15 mouse cellular contexts compared by ENCODE assay signal in genomic region chr16:21655961-21656360, GRCm38 (mm10). TPM values are rescaled to one million over a fixed set of nuclear protein-coding genes. Genes with fewer than 3 reads are reported as not detected.
A peak's percentile ranks its signal among the peaks of the same experiment; 100 is the strongest.
DNase-seq lines count a peak whose midpoint lies in the region; ATAC-seq and TF ChIP-seq lines count a peak whose summit lies in the region.
"Had no signal": no experiment of that assay in that cellular context is flagged by ENCODE, and none has a peak within 500 bp of the region (broad histone marks: within the 10 kb centered on the region; RNA-seq: fewer than 3 reads in every experiment).

No protein-coding gene starts in this region.

- H3K4me1 ChIP-seq in forebrain, embryonic 12.5 days, result peaks cover 28% of the 10 kb centered on the region
- H3K4me1 ChIP-seq in midbrain, embryonic 11.5 days (ENCODE audit: control insufficient read depth, insufficient read depth, low read length), result peaks cover 15% of the 10 kb centered on the region
- H3K4me1 ChIP-seq: limb, embryonic 15.5 days had no signal

- TF ChIP-seq CTCF in gastrocnemius, adult 2 months (IDR thresholded peaks at IDR 0.05), result no peak
- TF ChIP-seq CTCF in left cerebral cortex, adult 2 months (IDR thresholded peaks at IDR 0.05), result no peak

- DNase-seq in gastrocnemius, adult 2 months, result no peak
- no peak for DNase-seq in gastrocnemius, adult 18-20 months (ENCODE audit: low spot score)
- peak; percentile 45 for DNase-seq in layer of hippocampus, adult 11-12 months (ENCODE audit: low spot score)
- no peak for DNase-seq in layer of hippocampus, postnatal 25 days (ENCODE audit: extremely low spot score in 1 of 2, low spot score in 1 of 2)
- DNase-seq in midbrain, embryonic 11.5 days (ENCODE audit: low spot score, missing footprints), result no peak
- no peak for DNase-seq in left cerebral cortex, adult 2 months (ENCODE audit: extremely low spot score in 1 of 2, low spot score in 2 of 2)
- no peak for DNase-seq in adrenal gland, postnatal 4 days (ENCODE audit: low spot score in 2 of 2)
- DNase-seq: adrenal gland, postnatal 14 days; cerebellum, postnatal 14 days; heart, postnatal 10 days; liver, postnatal 0 days had no signal

- H3K4me3 ChIP-seq in gastrocnemius, adult 2 months, result 0 out of 2 replicates have a peak overlapping the region, but pooled peaks have one; percentile 26
- H3K4me3 ChIP-seq in forebrain, embryonic 12.5 days (replicated peaks), result no peak overlapping the region
- H3K4me3 ChIP-seq in midbrain, embryonic 11.5 days (ENCODE audit: low read depth, low read length), result no peak overlapping the region
- H3K4me3 ChIP-seq in left cerebral cortex, adult 2 months, result no peak overlapping the region
- H3K4me3 ChIP-seq: limb, embryonic 15.5 days had no signal

- peak overlapping the region; percentile 67 for H3K27ac ChIP-seq in gastrocnemius, adult 2 months
- peak overlapping the region; percentile 69; the same call in 1 of the 2 replicates for H3K27ac ChIP-seq in forebrain, embryonic 12.5 days
- peak overlapping the region; percentile 49; the same call in 1 of the 2 replicates for H3K27ac ChIP-seq in midbrain, embryonic 11.5 days (ENCODE audit: low read depth, low read length)
- H3K27ac ChIP-seq in left cerebral cortex, adult 2 months, result no peak overlapping the region
- H3K27ac ChIP-seq: limb, embryonic 15.5 days had no signal

- H3K9ac ChIP-seq in forebrain, embryonic 12.5 days, result no peak overlapping the region
- no peak overlapping the region for H3K9ac ChIP-seq in midbrain, embryonic 11.5 days (ENCODE audit: low read length)
- H3K9ac ChIP-seq: limb, embryonic 15.5 days; liver, postnatal 0 days had no signal

- no peak overlapping the region for H3K4me2 ChIP-seq in forebrain, embryonic 12.5 days
- no peak overlapping the region for H3K4me2 ChIP-seq in midbrain, embryonic 11.5 days
- H3K4me2 ChIP-seq: limb, embryonic 15.5 days had no signal

- H3K27me3 ChIP-seq in forebrain, embryonic 12.5 days, result no peaks in the 10 kb centered on the region
- H3K27me3 ChIP-seq in midbrain, embryonic 11.5 days (ENCODE audit: control insufficient read depth, insufficient read depth, low read length), result no peaks in the 10 kb centered on the region
- H3K27me3 ChIP-seq: CH12.LX; limb, embryonic 15.5 days had no signal

- H3K9me3 ChIP-seq in forebrain, embryonic 12.5 days, result peaks cover 5% of the 10 kb centered on the region; the same call in 1 of the 2 replicates
- H3K9me3 ChIP-seq in midbrain, embryonic 11.5 days (ENCODE audit: control insufficient read depth, low read length), result peaks cover 3% of the 10 kb centered on the region; the same call in 1 of the 2 replicates
- H3K9me3 ChIP-seq: limb, embryonic 15.5 days had no signal

- no peak for ATAC-seq in forebrain, embryonic 12.5 days (ENCODE audit: low FRiP score)
- ATAC-seq in midbrain, embryonic 11.5 days (ENCODE audit: low FRiP score), result no peak
- ATAC-seq: intestine, postnatal 0 days; liver, postnatal 0 days had no signal

- intact Hi-C loops in gastrocnemius, adult 2 months (cut with DNase I), result loop anchor here (5.0 kb wide), 1 partner anchor 36 kb away; the partner anchor contains the start of gene 2510009E07Rik
- intact Hi-C loops in left cerebral cortex, adult 2 months (cut with DNase I), result no loop called here

- 89% methylated on average over 9 of the region's 9 CpGs for WGBS in forebrain, embryonic 12.5 days
- WGBS in midbrain, embryonic 11.5 days, result 91% methylated on average over 9 of the region's 9 CpGs

- H3K36me3 ChIP-seq in forebrain, embryonic 12.5 days (replicated peaks), result peaks cover 29% of the 10 kb centered on the region
- peaks cover 6% of the 10 kb centered on the region; the same call in 1 of the 2 replicates for H3K36me3 ChIP-seq in midbrain, embryonic 11.5 days (ENCODE audit: control insufficient read depth, insufficient read depth, low read length)

RNA-seq across cellular contexts. Expression of gene 2510009E07Rik, which starts 38.5 kb away (rescaled TPM):
- total RNA-seq in gastrocnemius, adult 2 months (2021), result 10 to 100 TPM; 20.7 to 28.3 TPM
- total RNA-seq in gastrocnemius, adult 18-20 months (2021), result 10 to 100 TPM; 26.9 to 29.7 TPM
- total RNA-seq in layer of hippocampus, postnatal 25 days (2021), result 10 to 100 TPM; 39.4 to 43.1 TPM
- 54.1 and 54.7 TPM in 2 replicates for polyA plus RNA-seq in forebrain, embryonic 12.5 days (2016; fragmentation: Nextera tagmentation; extraction: Ambion mirVana)
- 96.4 and 97.8 TPM in 2 replicates for polyA plus RNA-seq in midbrain, embryonic 11.5 days (2014; fragmentation: Nextera tagmentation; extraction: Ambion mirVana)
- total RNA-seq in left cerebral cortex, adult 2 months (2021), result 10 to 100 TPM; 47.8 to 56.5 TPM
- 10 to 100 TPM; 30.1 to 32.8 TPM for total RNA-seq in adrenal gland, postnatal 4 days (2021)
- total RNA-seq: CH12.LX had no signal
